Mouse (Mus musculus): Measurements from ENCODE around the gene Cyp3a57. TPM values are rescaled to one million over a fixed set of nuclear protein-coding genes. Genes with fewer than 3 reads are reported as not detected.

The Cyp3a57 gene
- polyA plus RNA-seq, 2 experiments = not detected

DNA sequence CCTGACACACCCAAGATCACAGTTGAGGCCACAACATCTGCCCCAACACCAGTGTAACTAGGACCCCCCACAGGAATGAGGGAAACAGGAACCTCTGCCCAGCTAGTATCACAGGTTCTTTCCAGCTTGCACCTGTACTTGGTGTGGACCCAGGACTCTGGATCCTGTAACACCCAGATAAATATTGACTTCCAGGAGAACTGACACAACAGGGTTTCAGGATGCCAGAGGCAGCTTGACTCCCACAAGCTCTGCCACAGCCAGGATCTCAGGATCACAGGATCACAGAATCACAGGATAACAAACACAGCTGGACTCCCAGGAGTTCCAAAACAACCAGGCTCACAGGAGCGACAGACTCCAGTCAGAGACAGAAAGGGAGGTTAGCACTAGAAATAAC, 77.2 kb downstream of the Cyp3a57 start:
- no peak overlapping the region for H3K4me2 ChIP-seq (replicated peaks; ENCODE audit: low read depth, low read length, severe bottlenecking)
- H3K9ac ChIP-seq (ENCODE audit: low read depth, low read length, severe bottlenecking) = no peak overlapping the region
- no peaks in the 10 kb centered on the region for H3K27me3 ChIP-seq (ENCODE audit: control insufficient read depth, insufficient read depth, low read length)
- H3K4me1 ChIP-seq (ENCODE audit: control insufficient read depth, insufficient read depth, low read length) = no peaks in the 10 kb centered on the region
- WGBS = 70% methylated on average over 1 of the region's 1 CpGs
- no peak overlapping the region for H3K4me3 ChIP-seq (replicated peaks; ENCODE audit: low read length)
- TF ChIP-seq POLR2A (IDR thresholded peaks at IDR 0.05; ENCODE audit: borderline replicate concordance, extremely low read depth, insufficient read depth, insufficient read length) = no peak
- ATAC-seq (ENCODE audit: low FRiP score, low read depth) (no peak), DNase-seq (ENCODE audit: low spot score) (no peak)
- H3K9me3 ChIP-seq (ENCODE audit: control insufficient read depth, low read length) = no peaks in the 10 kb centered on the region
- H3K27ac ChIP-seq (replicated peaks; ENCODE audit: low read depth, low read length) = no peak overlapping the region
- H3K36me3 ChIP-seq (ENCODE audit: control insufficient read depth, insufficient read depth, low read length) = no peaks in the 10 kb centered on the region

DNA sequence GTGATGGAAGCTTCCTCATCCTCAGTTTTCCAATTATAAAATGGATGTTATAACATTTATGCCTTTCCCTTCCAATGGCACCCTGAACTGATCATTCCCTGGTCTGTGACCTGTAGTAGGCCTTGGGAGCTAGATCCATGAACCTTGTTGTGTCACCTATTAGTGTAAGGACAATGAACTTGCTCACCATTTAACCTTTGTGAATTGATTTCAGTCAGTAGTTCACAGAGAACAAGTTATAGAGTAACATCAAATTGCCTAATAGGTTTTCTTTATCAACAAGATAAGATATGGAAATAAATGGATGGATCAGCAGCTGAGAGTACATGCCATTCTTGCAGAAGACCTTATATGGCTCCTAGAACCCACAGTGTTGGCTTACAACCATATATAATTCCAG, 85.9 kb downstream of the Cyp3a57 start:
- no peak overlapping the region for H3K27ac ChIP-seq (replicated peaks; ENCODE audit: low read depth, low read length)
- DNase-seq (ENCODE audit: low spot score) (no peak), ATAC-seq (ENCODE audit: low FRiP score, low read depth) (no peak)
- no peaks in the 10 kb centered on the region for H3K27me3 ChIP-seq (ENCODE audit: control insufficient read depth, insufficient read depth, low read length)
- no peaks in the 10 kb centered on the region for H3K36me3 ChIP-seq (ENCODE audit: control insufficient read depth, insufficient read depth, low read length)
- no peak overlapping the region for H3K4me2 ChIP-seq (replicated peaks; ENCODE audit: low read depth, low read length, severe bottlenecking)
- no peak overlapping the region for H3K9ac ChIP-seq (ENCODE audit: low read depth, low read length, severe bottlenecking)
- no peaks in the 10 kb centered on the region for H3K4me1 ChIP-seq (ENCODE audit: control insufficient read depth, insufficient read depth, low read length)
- H3K9me3 ChIP-seq (ENCODE audit: control insufficient read depth, low read length) = no peaks in the 10 kb centered on the region
- H3K4me3 ChIP-seq (replicated peaks; ENCODE audit: low read length) = no peak overlapping the region
- no peak for TF ChIP-seq POLR2A (IDR thresholded peaks at IDR 0.05; ENCODE audit: borderline replicate concordance, extremely low read depth, insufficient read depth, insufficient read length)

DNA sequence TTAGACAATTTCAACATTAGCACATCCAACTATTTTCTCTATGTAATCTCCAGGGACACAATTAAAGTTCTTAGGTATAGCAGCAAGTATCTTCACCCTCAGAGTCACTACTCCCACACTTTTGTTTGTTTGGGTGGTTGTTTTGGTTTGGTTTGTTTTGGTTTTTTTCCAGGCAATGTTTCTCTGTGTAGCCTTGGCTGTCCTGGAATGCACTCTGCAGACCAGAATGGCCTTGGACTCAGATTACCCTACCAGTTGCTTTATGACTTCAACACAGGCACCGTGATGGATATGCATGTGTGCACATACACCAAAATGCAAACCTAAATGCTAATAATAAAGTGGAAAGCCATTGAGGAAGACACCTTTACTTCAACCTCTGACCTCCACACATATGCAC, 88.6 kb downstream of the Cyp3a57 start:
- H3K27me3 ChIP-seq (ENCODE audit: control insufficient read depth, insufficient read depth, low read length) = no peaks in the 10 kb centered on the region

More for the DNA sequence above, 88.6 kb downstream of the Cyp3a57 start:
- Histone ChIP-seq H3K9me3 (ENCODE audit: control insufficient read depth, low read length) (no peaks in the 10 kb centered on the region), H3K36me3 (ENCODE audit: control insufficient read depth, insufficient read depth, low read length) (no peaks in the 10 kb centered on the region), H3K4me1 (ENCODE audit: control insufficient read depth, insufficient read depth, low read length) (no peaks in the 10 kb centered on the region), H3K9ac (ENCODE audit: low read depth, low read length, severe bottlenecking) (no peak overlapping the region), H3K27ac (replicated peaks; ENCODE audit: low read depth, low read length) (no peak overlapping the region), H3K4me3 (replicated peaks; ENCODE audit: low read length) (no peak overlapping the region), H3K4me2 (replicated peaks; ENCODE audit: low read depth, low read length, severe bottlenecking) (no peak overlapping the region)
- no peak for TF ChIP-seq POLR2A (IDR thresholded peaks at IDR 0.05; ENCODE audit: borderline replicate concordance, extremely low read depth, insufficient read depth, insufficient read length)
- WGBS = 79% methylated on average over 1 of the region's 1 CpGs
- ATAC-seq (ENCODE audit: low FRiP score, low read depth) (no peak), DNase-seq (ENCODE audit: low spot score) (no peak)

Other genes with a start within 250 kb of the Cyp3a57 start
- gene Arpc1b, start 231.1 kb upstream of the Cyp3a57 start, polyA plus RNA-seq (2012; rRNA removed) = 324 and 340 TPM in 2 replicates
- gene Arpc1b, start 231.1 kb upstream of the Cyp3a57 start, polyA plus RNA-seq (2014; fragmentation: Nextera tagmentation; extraction: Ambion mirVana) = 214 and 217 TPM in 2 replicates
- gene Pdap1, start 205.0 kb upstream of the Cyp3a57 start, polyA plus RNA-seq (2012; rRNA removed) = 60.3 and 114 TPM in 2 replicates
- 91.5 and 99.3 TPM in 2 replicates for gene Pdap1, start 205.0 kb upstream of the Cyp3a57 start, polyA plus RNA-seq (2014; fragmentation: Nextera tagmentation; extraction: Ambion mirVana)
- gene Bud31, start 204.9 kb upstream of the Cyp3a57 start, polyA plus RNA-seq (2012; rRNA removed) = 116 and 147 TPM in 2 replicates
- gene Bud31, start 204.9 kb upstream of the Cyp3a57 start, polyA plus RNA-seq (2014; fragmentation: Nextera tagmentation; extraction: Ambion mirVana) = 191 and 197 TPM in 2 replicates
- gene Ptcd1, start 178.2 kb upstream of the Cyp3a57 start, polyA plus RNA-seq (2012; rRNA removed) = 16.0 and 16.8 TPM in 2 replicates
- 15.9 and 16.4 TPM in 2 replicates for gene Ptcd1, start 178.2 kb upstream of the Cyp3a57 start, polyA plus RNA-seq (2014; fragmentation: Nextera tagmentation; extraction: Ambion mirVana)
- gene Cpsf4, start 178.1 kb upstream of the Cyp3a57 start, polyA plus RNA-seq (2012; rRNA removed) = 56.7 and 63.1 TPM in 2 replicates
- 25.2 and 29.2 TPM in 2 replicates for gene Cpsf4, start 178.1 kb upstream of the Cyp3a57 start, polyA plus RNA-seq (2014; fragmentation: Nextera tagmentation; extraction: Ambion mirVana)
- 187 and 284 TPM in 2 replicates for gene Atp5j2, start 153.2 kb upstream of the Cyp3a57 start, polyA plus RNA-seq (2012; rRNA removed)
- 519 and 568 TPM in 2 replicates for gene Atp5j2, start 153.2 kb upstream of the Cyp3a57 start, polyA plus RNA-seq (2014; fragmentation: Nextera tagmentation; extraction: Ambion mirVana)
- 3.3 and 4.0 TPM in 2 replicates for gene Zkscan14, start 143.4 kb upstream of the Cyp3a57 start, polyA plus RNA-seq (2012; rRNA removed)
- gene Zkscan14, start 143.4 kb upstream of the Cyp3a57 start, polyA plus RNA-seq (2014; fragmentation: Nextera tagmentation; extraction: Ambion mirVana) = 9.1 and 9.7 TPM in 2 replicates
- 8.5 and 9.2 TPM in 2 replicates for gene Zkscan5, start 140.7 kb upstream of the Cyp3a57 start, polyA plus RNA-seq (2012; rRNA removed)
- 14.3 and 15.2 TPM in 2 replicates for gene Zkscan5, start 140.7 kb upstream of the Cyp3a57 start, polyA plus RNA-seq (2014; fragmentation: Nextera tagmentation; extraction: Ambion mirVana)
- 16.6 and 18.5 TPM in 2 replicates for gene Zfp655, start 113.6 kb upstream of the Cyp3a57 start, polyA plus RNA-seq (2012; rRNA removed)
- gene Zfp655, start 113.6 kb upstream of the Cyp3a57 start, polyA plus RNA-seq (2014; fragmentation: Nextera tagmentation; extraction: Ambion mirVana) = 36.8 and 38.1 TPM in 2 replicates
- 18.0 and 18.2 TPM in 2 replicates for gene Zscan25, start 64.8 kb upstream of the Cyp3a57 start, polyA plus RNA-seq (2012; rRNA removed)
- gene Zscan25, start 64.8 kb upstream of the Cyp3a57 start, polyA plus RNA-seq (2014; fragmentation: Nextera tagmentation; extraction: Ambion mirVana) = 0.66 and 0.88 TPM in 2 replicates
- gene Cyp3a16, start 124.4 kb downstream of the Cyp3a57 start, polyA plus RNA-seq (2012; rRNA removed) = not detected in 2 replicates
- gene Cyp3a16, start 124.4 kb downstream of the Cyp3a57 start, polyA plus RNA-seq (2014; fragmentation: Nextera tagmentation; extraction: Ambion mirVana) = not detected in 2 replicates
- gene Cyp3a41b, start 239.5 kb downstream of the Cyp3a57 start, polyA plus RNA-seq (2012; rRNA removed) = not detected in 2 replicates
- not detected in 2 replicates for gene Cyp3a41b, start 239.5 kb downstream of the Cyp3a57 start, polyA plus RNA-seq (2014; fragmentation: Nextera tagmentation; extraction: Ambion mirVana)